Mouse (Mus musculus): ENCODE results near the gene Trmt61a.
"Not testable (repeated sequence)": the region's sequence is repeated elsewhere in the genome, so short reads cannot be mapped to it uniquely, and the experiment has no call there.

Gene Trmt61a

GRCm38 (mm10) chr12:111677882-111678669 lies at the start of gene Trmt61a:
Gene Trmt61a (plus strand): TSS chr12:111678105.
- peak; percentile 95 for DNase-seq

GRCm38 (mm10) chr12:111648061-111648645 lies 29.8 kb upstream of the Trmt61a start:
- peak; percentile 72 for DNase-seq

- DNase-seq, result no peak
Observed at GRCm38 (mm10) chr12:111652953-111653352, 25.0 kb upstream of the Trmt61a start.

- peak; percentile 75 for DNase-seq
Observed at GRCm38 (mm10) chr12:111653434-111653833, 24.5 kb upstream of the Trmt61a start.

- no peak for DNase-seq
Observed at GRCm38 (mm10) chr12:111655695-111656094, 22.2 kb upstream of the Trmt61a start.

- no peak for DNase-seq
Observed at GRCm38 (mm10) chr12:111659331-111659730, 18.6 kb upstream of the Trmt61a start.

- DNase-seq, result no peak
Observed at GRCm38 (mm10) chr12:111660628-111661027, 17.3 kb upstream of the Trmt61a start.

GRCm38 (mm10) chr12:111661554-111661953 lies 16.4 kb upstream of the Trmt61a start:
- not testable (repeated sequence) for DNase-seq

- DNase-seq, result no peak
Observed at GRCm38 (mm10) chr12:111663228-111664143, 14.4 kb upstream of the Trmt61a start.

- DNase-seq, result peak; percentile 69
Observed at GRCm38 (mm10) chr12:111664144-111664634, 13.7 kb upstream of the Trmt61a start.

- peak; percentile 50 for DNase-seq
Observed at GRCm38 (mm10) chr12:111665041-111665880, 12.6 kb upstream of the Trmt61a start.

- DNase-seq, result no peak
Observed at GRCm38 (mm10) chr12:111666380-111666779, 11.5 kb upstream of the Trmt61a start.

- DNase-seq, result no peak
Observed at GRCm38 (mm10) chr12:111667421-111667820, 10.5 kb upstream of the Trmt61a start.

GRCm38 (mm10) chr12:111668457-111668912 lies 9.4 kb upstream of the Trmt61a start:
- DNase-seq, result peak; percentile 99

GRCm38 (mm10) chr12:111669000-111669788 lies 8.7 kb upstream of the Trmt61a start:
- peak; percentile 65 for DNase-seq

GRCm38 (mm10) chr12:111669961-111670360 lies 7.9 kb upstream of the Trmt61a start:
- no peak for DNase-seq

GRCm38 (mm10) chr12:111670371-111670971 lies 7.4 kb upstream of the Trmt61a start:
- peak; percentile 32 for DNase-seq

GRCm38 (mm10) chr12:111670976-111671375 lies 6.9 kb upstream of the Trmt61a start:
- DNase-seq, result no peak

- DNase-seq, result peak; percentile 72
Observed at GRCm38 (mm10) chr12:111671431-111671902, 6.4 kb upstream of the Trmt61a start.

- peak; percentile 69 for DNase-seq
Observed at GRCm38 (mm10) chr12:111672176-111672575, 5.7 kb upstream of the Trmt61a start, which contains the start of gene Ckb. Gene Ckb (minus strand): TSS chr12:111672338.

Measured in lung, postnatal 36 days (tissue).